Mouse (Mus musculus): ENCODE results near the gene Eif3c.
A peak's percentile ranks its signal among the peaks of the same experiment; 100 is the strongest.

Eif3c gene

DNA sequence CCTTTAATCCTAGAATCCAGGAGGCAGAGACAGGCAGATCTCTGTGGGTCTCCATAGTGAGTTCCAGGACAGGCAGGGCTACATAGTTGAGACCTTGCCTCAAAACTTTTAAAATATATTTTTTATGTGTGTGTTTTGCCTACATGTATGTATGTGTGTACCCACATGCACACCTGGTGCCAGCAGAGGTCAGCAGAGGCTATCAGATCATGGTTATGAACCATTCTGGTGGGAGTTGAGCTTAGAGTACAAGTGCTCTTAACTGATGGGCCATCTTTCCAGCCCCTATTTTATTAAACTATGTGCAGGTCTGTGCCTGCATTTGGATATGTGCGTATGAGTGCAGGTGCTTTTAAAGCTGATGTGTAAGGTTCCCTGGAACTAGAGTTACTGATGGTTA is 11.4 kb downstream of the Eif3c start:
- DNase-seq (ENCODE audit: low spot score), result no peak

GRCm38 (mm10) chr7:126545631-126546030 is 20.6 kb downstream of the Eif3c start:
- no peak for DNase-seq (ENCODE audit: low spot score)

DNA sequence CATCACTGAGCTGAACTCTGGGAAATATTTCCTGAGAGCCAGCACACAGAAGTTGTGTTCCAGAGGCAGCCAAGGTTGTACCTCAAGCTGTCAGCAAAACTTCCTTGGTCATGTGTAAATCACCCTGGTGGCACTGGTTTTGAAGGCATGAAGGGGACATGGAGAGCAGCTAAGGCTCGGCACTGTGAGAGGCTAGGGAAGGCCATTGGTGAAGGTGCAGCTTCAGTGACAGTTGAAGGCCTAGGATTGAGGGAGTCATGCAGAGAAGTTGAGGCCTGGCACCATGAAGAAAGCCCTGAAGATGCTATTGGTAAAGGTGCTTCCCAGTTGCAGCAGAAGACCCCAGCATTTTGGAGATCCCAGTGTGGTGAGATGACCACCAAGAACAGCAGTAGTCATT is 24.6 kb downstream of the Eif3c start:
- DNase-seq (ENCODE audit: low spot score), result no peak

GRCm38 (mm10) chr7:126537820-126538585 is 28.2 kb downstream of the Eif3c start:
- no peak for DNase-seq (ENCODE audit: low spot score)

DNA sequence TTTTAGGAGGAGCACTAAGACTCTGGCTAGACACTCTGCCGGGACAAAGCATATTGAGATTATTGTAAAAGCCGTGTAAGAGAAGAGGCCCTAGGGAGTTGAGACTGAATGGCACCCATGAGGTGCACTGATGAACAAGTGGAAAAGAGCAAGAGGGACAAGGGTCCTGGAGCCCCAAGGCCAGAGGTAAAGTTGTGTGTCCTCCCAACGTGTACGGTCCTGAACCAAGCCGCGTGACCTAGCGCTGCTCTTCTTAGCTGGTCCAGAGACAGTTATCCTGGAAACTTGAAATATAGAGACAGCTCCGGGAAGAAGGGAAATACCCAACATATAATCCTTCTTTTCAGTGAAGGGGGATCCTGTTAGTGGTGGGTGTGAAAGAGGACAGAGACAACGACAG is 29.7 kb downstream of the Eif3c start:
- DNase-seq (ENCODE audit: low spot score), result no peak

DNA sequence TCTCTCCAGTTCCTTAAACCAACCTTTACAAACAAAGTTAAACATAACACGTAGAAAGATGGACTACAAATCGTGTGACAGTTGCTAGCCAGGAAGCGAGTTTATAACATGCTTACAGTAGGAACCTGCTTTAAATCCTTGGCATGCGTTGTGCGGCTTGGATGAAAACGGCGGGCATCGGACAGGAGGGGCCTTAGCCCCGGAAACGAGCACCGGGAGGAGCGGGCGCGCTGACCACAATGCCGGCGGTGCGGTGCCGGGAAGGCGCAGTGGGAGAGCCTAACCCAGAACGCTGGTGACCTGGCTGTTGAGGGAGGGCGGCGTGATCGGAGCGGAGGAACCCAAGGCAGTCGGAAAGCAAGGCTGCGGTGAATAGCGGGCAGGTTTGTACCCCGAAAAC is 30.4 kb downstream of the Eif3c start:
- DNase-seq (ENCODE audit: low spot score), result no peak

GRCm38 (mm10) chr7:126533434-126533833 is 32.8 kb downstream of the Eif3c start:
- no peak for DNase-seq (ENCODE audit: low spot score)

GRCm38 (mm10) chr7:126528166-126528577 is 38.0 kb downstream of the Eif3c start:
- no peak for DNase-seq (ENCODE audit: low spot score)

GRCm38 (mm10) chr7:126523316-126523715 is 42.9 kb downstream of the Eif3c start:
- no peak for DNase-seq (ENCODE audit: low spot score)

DNA sequence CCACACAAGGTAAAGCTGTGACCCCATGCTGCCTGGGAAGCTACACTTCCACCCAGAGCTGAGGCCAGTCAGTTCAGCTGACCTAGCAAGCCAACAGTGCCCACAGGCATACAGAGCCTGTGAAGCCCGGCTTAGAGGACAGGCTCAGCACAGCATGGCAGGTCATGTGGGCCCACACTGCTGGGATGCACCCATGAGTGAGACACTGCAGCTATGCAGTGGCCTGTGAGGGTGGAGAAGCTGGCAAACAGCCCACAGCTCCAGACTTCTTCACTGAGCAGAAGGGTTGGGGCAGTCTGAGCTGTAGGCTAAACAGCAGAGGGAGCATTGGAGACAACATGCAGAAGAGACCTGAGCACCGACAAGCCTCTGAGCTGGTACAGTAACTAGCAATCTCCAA is 46.7 kb downstream of the Eif3c start:
- DNase-seq (ENCODE audit: low spot score), result no peak

- no peak for DNase-seq (ENCODE audit: low spot score)
Measured at GRCm38 (mm10) chr7:126518261-126518941, 47.8 kb downstream of the Eif3c start.

- DNase-seq (ENCODE audit: low spot score), result no peak
Measured at GRCm38 (mm10) chr7:126511287-126511686, 54.9 kb downstream of the Eif3c start.

GRCm38 (mm10) chr7:126507126-126507778 is 59.0 kb downstream of the Eif3c start:
- DNase-seq (ENCODE audit: low spot score), result no peak

GRCm38 (mm10) chr7:126504913-126505312 is 61.3 kb downstream of the Eif3c start:
- no peak for DNase-seq (ENCODE audit: low spot score)

DNA sequence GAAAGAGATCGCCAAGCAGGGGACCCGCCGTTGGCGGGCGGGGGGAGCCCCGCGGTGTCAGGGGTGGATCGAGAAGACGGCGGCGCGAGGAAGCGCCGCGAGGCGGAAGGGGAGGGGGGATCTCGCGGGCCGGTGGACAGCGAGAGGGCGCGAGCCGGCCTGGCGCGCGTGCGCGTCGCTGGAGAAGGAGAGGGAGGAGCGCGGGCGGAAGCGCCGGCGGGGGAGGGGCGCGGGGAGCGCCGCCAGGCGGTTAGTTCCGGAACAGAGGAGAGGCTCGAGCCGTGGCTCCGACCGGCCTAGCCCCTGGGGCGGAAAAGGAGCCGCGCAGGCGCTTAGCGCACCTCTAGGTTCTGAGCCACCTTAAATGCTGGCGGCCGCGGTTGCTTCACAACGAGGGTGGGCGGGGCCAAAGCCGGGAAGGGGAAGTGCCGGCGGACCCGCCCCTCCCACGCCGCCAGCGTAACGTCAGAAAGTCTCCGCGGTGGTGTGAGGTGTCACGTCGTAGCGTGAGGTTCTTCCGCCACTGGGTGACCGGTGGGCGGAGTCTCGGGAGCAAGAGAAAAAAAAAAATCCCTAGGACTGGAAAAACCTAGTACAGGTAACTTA is 62.8 kb downstream of the Eif3c start, which contains the start of gene Atxn2l:
Gene Atxn2l (minus strand): TSS at position 165 of the 606 bp plus-strand sequence.
- DNase-seq (ENCODE audit: low spot score), result peak; percentile 99

DNA sequence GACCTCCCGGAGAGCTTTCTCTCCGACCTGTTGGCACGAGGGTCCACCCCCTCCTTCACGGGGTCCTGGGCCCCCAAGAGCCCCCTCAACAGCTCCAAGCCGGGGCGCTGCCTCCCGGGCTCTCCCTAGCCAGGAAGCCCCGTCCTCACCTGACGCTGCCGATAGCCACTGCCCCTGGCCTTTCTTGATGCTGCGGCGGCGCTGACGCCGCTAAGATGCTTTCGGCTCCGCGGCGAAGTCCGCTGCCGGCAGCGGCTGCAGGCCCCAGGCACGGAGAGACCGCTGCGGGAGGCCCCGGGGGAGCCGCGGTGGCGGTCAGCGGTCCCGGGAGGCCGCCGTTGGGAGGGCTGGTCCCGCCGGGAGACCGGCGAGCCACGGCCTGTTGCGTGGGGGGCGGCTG is 63.5 kb downstream of the Eif3c start:
- DNase-seq (ENCODE audit: low spot score), result no peak

DNA sequence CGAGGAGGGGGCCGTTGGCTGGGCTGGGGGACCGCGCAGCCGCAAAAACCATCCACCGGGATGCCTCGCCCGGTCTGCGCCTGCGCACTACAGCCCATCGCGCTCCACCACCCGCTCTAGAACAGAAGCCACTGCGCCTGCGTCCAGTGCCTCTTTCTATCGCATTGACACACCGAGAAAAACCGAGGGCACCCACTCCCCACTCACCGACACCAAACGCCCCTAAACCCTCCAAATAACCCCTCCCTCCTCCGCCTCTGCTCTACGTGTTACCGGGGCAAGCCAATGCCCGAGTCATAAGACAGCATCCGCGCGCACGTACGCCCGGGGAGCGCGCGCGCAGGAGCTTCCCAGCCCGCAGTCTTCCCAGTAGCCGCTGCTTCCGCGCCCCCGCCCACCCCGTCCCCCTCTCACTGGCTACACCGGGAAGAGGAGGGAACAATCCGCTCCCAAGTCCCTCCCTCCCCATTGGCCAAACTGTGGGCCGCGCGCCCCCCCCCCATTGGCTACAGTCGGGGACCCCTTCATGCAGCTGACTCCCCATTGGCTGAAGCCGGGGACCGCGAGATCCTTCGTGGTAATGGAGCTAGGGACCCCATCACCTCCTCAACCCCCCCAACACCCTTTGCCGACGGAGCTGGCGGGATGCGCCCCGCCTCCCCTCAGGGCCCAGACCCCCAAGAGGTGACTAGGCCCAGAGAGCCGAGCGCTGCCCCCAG is 64.0 kb downstream of the Eif3c start:
- DNase-seq (ENCODE audit: low spot score), result peak; percentile 95

DNA sequence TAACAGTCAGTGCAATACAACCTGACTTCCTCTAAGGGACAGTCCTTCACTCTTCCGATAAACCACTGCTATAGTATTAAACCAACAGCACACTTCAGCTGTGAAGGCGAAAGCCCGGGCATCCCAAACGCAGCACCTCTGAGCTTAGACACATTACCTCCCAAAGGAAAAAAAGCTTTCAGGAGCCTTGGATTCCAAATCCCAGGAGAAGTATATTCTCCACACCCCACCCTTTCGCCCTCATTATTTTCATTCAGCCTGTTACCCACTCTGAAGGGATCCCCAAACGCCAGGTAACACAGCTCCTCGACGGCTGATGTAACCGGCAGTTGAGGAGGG is 64.6 kb downstream of the Eif3c start:
- DNase-seq (ENCODE audit: low spot score), result no peak

DNA sequence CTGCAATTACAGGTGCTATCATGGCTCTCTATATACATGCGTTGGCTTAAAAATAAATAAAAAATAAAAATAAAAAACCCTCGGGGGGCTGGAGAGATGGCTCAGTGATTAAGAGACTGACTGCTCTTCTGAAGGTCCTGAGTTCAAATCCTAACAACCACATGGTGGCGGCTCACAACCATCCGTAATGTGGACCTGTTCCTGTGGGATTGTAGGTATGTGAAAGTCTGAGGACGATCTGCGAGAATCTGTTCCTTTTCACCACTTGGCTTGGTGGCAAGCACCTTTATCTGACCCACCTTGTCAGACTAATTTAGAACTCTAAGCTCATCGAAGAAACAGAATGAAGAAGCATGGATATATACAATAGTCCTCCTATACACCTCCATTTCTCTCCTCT is 66.8 kb downstream of the Eif3c start:
- no peak for DNase-seq (ENCODE audit: low spot score)

GRCm38 (mm10) chr7:126497966-126498365 is 68.2 kb downstream of the Eif3c start:
- DNase-seq (ENCODE audit: low spot score), result no peak

DNA sequence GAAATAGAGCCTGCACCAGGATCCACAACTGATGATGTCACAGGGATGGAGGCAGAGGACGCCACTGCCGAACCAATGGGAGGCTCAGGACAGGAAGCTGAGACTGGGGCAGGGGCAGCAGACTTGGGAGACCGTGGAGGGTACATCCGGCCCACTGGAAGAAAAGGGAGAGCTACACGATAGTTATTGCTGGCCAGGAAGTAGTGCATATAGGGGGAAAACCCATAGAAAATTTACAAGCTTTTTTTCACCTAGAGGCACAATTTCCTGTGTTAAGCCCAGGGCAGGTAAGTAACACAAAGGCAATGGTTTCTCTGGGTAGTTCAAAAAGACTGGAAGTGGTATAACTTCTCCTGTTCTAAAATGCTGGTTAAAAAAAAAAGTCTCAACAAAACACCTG is 69.7 kb downstream of the Eif3c start:
- DNase-seq (ENCODE audit: low spot score), result no peak

Data from testis, postnatal 14 days (tissue).